Mouse (Mus musculus): ENCODE measurements around the gene Eif3k. TPM values are rescaled to one million over a fixed set of nuclear protein-coding genes. Genes with fewer than 3 reads are reported as not detected.

Eif3k gene
- polyA plus RNA-seq, 1 experiment = 429 TPM

DNA sequence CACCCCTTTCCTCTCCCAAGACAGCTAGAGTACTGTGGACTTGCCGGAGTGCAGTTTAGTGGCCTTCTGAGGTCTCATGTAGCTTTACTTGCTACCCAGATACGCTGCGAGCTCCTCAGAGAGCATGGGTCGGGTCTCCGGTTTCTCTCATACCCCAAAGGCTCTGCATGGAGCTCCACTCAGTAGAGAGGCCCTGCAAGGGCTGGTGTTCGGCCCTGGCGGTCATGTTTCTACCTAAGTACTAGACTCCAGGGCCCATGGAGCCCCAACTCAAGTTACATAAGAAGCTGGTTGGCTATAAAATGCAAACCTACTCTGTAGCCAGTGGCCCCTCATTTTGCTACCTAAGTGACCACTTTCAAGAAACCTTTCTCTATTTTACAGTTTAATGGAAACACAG is 32.9 kb downstream of the Eif3k start:
- TF ChIP-seq FOSL1 (IDR thresholded peaks at IDR 0.05; ENCODE audit: insufficient read depth, low read length, poor library complexity, severe bottlenecking) = no peak
- no peak for TF ChIP-seq MAX (IDR thresholded peaks at IDR 0.05)
- no peak for TF ChIP-seq CEBPB (IDR thresholded peaks at IDR 0.05; ENCODE audit: low read depth)
- no peak for TF ChIP-seq MYOD1 (IDR thresholded peaks at IDR 0.05; ENCODE audit: control insufficient read depth, insufficient read length, low read depth)
- no peak for TF ChIP-seq MYOG (IDR thresholded peaks at IDR 0.05; ENCODE audit: control insufficient read depth, extremely low read depth, insufficient read length)
- no peak for TF ChIP-seq USF1 (IDR thresholded peaks at IDR 0.05; ENCODE audit: low read depth)
- peaks cover 83% of the 10 kb centered on the region for H3K79me3 ChIP-seq (ENCODE audit: low read depth)
- H3K36me3 ChIP-seq (ENCODE audit: control insufficient read depth, insufficient read depth) = peaks cover 31% of the 10 kb centered on the region
- no peaks in the 10 kb centered on the region for H3K27me3 ChIP-seq (ENCODE audit: control insufficient read depth, insufficient read depth, insufficient read length)
- H3K4me3 ChIP-seq (ENCODE audit: insufficient read depth, poor library complexity, severe bottlenecking) = no peak overlapping the region
- no peak overlapping the region for H3ac ChIP-seq (ENCODE audit: control insufficient read depth, insufficient read length, low read depth)
- H3K79me2 ChIP-seq (ENCODE audit: control insufficient read depth, insufficient read depth) = peaks cover 97% of the 10 kb centered on the region

DNA sequence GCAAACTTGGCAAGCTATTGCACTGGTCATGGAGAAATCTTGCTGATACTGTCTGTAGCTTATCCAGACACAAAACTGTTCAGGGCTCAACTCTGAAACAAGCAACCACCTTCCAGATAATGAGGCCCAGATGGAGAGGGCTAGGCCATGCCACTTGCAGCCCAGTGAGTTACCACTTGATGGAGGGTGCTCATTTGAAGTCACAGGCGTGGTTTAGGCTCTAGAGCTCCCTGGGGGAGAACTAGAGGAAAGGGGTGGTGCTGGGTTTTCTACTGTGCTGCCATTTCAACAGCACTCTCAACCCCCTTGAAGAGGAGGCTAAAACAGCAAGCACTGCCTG is 35.4 kb downstream of the Eif3k start:
- TF ChIP-seq USF1 (IDR thresholded peaks at IDR 0.05; ENCODE audit: low read depth) (no peak), FOSL1 (IDR thresholded peaks at IDR 0.05; ENCODE audit: insufficient read depth, low read length, poor library complexity, severe bottlenecking) (no peak), CTCF (IDR thresholded peaks at IDR 0.05; ENCODE audit: control insufficient read depth, insufficient read depth, insufficient read length) (no peak), MYOD1 (IDR thresholded peaks at IDR 0.05; ENCODE audit: control insufficient read depth, insufficient read length, low read depth) (no peak), CEBPB (IDR thresholded peaks at IDR 0.05; ENCODE audit: low read depth) (no peak), MAX (IDR thresholded peaks at IDR 0.05) (no peak), MYOG (IDR thresholded peaks at IDR 0.05; ENCODE audit: control insufficient read depth, extremely low read depth, insufficient read length) (no peak)
- H3K79me3 ChIP-seq (ENCODE audit: low read depth) = peaks cover 90% of the 10 kb centered on the region
- peaks cover 100% of the 10 kb centered on the region for H3K79me2 ChIP-seq (ENCODE audit: control insufficient read depth, insufficient read depth)
- H3K27me3 ChIP-seq (ENCODE audit: control insufficient read depth, insufficient read depth, insufficient read length) = no peaks in the 10 kb centered on the region
- H3K4me3 ChIP-seq (ENCODE audit: insufficient read depth, poor library complexity, severe bottlenecking) = no peak overlapping the region
- peaks cover 45% of the 10 kb centered on the region for H3K36me3 ChIP-seq (ENCODE audit: control insufficient read depth, insufficient read depth)
- no peak overlapping the region for H3ac ChIP-seq (ENCODE audit: control insufficient read depth, insufficient read length, low read depth)

DNA sequence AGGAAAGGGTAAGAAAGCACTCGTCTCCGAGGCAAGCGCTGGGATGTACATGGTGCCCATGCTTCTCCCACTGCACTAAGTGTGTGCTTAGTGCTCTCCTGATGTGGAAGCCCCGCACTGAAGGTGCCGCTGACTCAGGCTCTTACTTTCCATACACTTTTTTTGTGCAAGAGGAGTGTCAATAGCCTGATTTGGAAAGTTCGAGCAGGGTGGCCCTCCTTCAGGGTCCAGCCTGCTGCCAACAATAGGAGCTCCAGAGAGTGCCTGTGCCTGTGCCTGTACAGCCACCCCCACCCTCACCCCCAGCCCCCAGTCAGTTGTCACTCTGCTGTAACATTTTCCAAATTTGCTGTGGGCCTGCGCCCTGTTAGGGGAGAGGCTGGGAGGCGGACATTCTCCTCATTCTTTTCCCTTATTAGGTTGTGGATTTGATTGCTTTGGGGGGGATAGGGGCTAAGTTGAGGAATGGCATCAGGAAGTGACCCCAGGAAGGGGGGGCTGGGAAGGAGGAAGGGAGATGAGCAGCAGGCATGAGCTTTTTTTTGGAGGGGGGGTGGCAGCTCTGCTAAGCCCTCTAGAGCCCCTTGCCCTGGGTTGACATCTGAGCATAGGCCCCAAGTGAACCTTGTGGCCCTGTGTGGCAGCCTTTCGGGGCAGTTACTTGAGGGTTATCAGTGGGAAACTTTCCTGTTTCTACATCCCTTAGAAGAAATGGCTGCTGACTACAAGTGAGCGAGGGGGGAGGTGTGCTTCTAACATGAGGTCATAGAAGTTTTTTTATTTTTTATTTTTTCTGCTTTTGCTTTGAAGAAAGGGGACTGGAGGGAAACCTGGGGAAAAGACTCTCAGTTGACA is 36.0 kb downstream of the Eif3k start:
- Histone ChIP-seq H3K27me3 (ENCODE audit: control insufficient read depth, insufficient read depth, insufficient read length) (no peaks in the 10 kb centered on the region), H3K79me2 (ENCODE audit: control insufficient read depth, insufficient read depth) (peaks cover 100% of the 10 kb centered on the region), H3K79me3 (ENCODE audit: low read depth) (peaks cover 90% of the 10 kb centered on the region), H3K4me3 (ENCODE audit: insufficient read depth, poor library complexity, severe bottlenecking) (no peak overlapping the region), H3ac (ENCODE audit: control insufficient read depth, insufficient read length, low read depth) (peak overlapping the region; percentile 42), H3K36me3 (ENCODE audit: control insufficient read depth, insufficient read depth) (peaks cover 45% of the 10 kb centered on the region)
- TF ChIP-seq FOSL1 (IDR thresholded peaks at IDR 0.05; ENCODE audit: insufficient read depth, low read length, poor library complexity, severe bottlenecking) = no peak
- TF ChIP-seq MYOG (IDR thresholded peaks at IDR 0.05; ENCODE audit: control insufficient read depth, extremely low read depth, insufficient read length) = no peak
- TF ChIP-seq MYOD1 (IDR thresholded peaks at IDR 0.05; ENCODE audit: control insufficient read depth, insufficient read length, low read depth) = no peak
- TF ChIP-seq CTCF (IDR thresholded peaks at IDR 0.05; ENCODE audit: control insufficient read depth, insufficient read depth, insufficient read length) = no peak
- TF ChIP-seq USF1 (IDR thresholded peaks at IDR 0.05; ENCODE audit: low read depth) = no peak
- no peak for TF ChIP-seq CEBPB (IDR thresholded peaks at IDR 0.05; ENCODE audit: low read depth)
- TF ChIP-seq MAX (IDR thresholded peaks at IDR 0.05) = no peak

DNA sequence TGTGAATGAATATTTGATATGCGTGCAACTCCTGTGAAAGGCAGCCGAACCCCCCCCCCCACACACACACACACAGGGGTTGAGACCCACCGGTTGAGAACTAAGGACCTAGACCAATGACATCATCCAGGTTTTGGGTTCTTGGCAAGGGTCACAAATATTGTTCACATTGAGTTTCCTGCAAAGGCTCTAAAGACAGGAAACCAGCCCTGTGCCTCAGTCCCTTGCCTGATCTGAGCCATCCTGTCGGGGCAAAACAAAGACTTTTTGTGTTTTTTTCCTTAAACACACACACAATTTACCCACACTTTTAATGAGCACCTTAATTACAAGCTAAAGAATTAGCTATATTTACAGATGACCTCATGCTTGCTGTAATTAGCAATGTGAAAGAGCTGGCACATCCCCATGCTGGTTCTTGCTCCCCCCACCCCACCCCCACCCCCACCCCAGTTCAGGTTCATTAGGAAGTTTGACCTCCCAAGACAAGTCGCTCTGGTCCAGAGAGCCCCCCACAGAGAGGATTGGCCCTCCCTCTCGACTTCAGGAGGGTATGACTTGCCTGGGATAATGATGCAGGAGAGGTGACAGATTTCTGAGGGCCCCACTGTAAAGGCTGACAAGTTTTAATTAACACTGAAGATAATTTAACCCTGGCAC is 36.8 kb downstream of the Eif3k start:
- H3K27me3 ChIP-seq (ENCODE audit: control insufficient read depth, insufficient read depth, insufficient read length) = no peaks in the 10 kb centered on the region
- peaks cover 100% of the 10 kb centered on the region for H3K79me2 ChIP-seq (ENCODE audit: control insufficient read depth, insufficient read depth)
- H3K79me3 ChIP-seq (ENCODE audit: low read depth) = peaks cover 90% of the 10 kb centered on the region
- H3K36me3 ChIP-seq (ENCODE audit: control insufficient read depth, insufficient read depth) = peaks cover 47% of the 10 kb centered on the region
- H3ac ChIP-seq (ENCODE audit: control insufficient read depth, insufficient read length, low read depth) = no peak overlapping the region
- TF ChIP-seq MYOG (IDR thresholded peaks at IDR 0.05; ENCODE audit: control insufficient read depth, extremely low read depth, insufficient read length) (no peak), CEBPB (IDR thresholded peaks at IDR 0.05; ENCODE audit: low read depth) (no peak), MAX (IDR thresholded peaks at IDR 0.05) (no peak), USF1 (IDR thresholded peaks at IDR 0.05; ENCODE audit: low read depth) (no peak), CTCF (IDR thresholded peaks at IDR 0.05; ENCODE audit: control insufficient read depth, insufficient read depth, insufficient read length) (no peak), MYOD1 (IDR thresholded peaks at IDR 0.05; ENCODE audit: control insufficient read depth, insufficient read length, low read depth) (no peak), FOSL1 (IDR thresholded peaks at IDR 0.05; ENCODE audit: insufficient read depth, low read length, poor library complexity, severe bottlenecking) (no peak)
- H3K4me3 ChIP-seq (ENCODE audit: insufficient read depth, poor library complexity, severe bottlenecking) = no peak overlapping the region

DNA sequence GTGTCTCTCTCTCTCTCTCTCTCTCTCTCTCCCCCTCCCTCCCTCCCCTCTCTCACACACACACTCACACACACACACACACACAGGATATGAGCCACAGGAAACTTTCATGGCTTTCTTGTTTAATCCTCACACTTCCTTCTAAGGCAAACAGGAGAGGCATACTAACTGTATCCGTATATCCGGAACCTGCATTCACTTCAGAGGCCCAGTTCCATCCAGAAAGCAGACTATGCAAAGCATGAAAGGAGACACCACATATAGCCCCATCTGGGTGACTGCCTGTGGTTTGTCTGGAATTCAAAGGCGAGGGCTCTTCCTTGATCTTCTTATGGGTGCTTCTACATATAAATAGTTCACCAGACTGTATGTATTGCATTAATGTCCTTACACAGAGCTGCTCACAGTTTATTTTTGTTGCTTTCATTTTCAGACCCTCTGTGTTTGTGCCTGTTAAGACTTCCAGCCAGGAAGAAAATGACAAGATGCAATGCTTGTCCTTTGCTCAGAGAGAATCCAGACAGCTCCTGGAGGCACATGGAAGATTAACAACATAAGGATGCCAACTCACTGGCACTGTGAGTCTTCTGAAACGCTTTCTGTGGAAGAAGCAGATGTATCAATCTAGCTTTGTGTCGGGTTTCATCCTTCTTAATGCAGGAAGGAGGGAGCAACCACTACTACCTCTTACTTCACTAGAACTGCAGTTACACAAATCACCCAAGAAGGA is 38.0 kb downstream of the Eif3k start:
- Histone ChIP-seq H3K27me3 (ENCODE audit: control insufficient read depth, insufficient read depth, insufficient read length) (no peaks in the 10 kb centered on the region), H3K79me2 (ENCODE audit: control insufficient read depth, insufficient read depth) (peaks cover 100% of the 10 kb centered on the region), H3K4me3 (ENCODE audit: insufficient read depth, poor library complexity, severe bottlenecking) (no peak overlapping the region), H3K36me3 (ENCODE audit: control insufficient read depth, insufficient read depth) (peaks cover 49% of the 10 kb centered on the region), H3K79me3 (ENCODE audit: low read depth) (peaks cover 90% of the 10 kb centered on the region), H3ac (ENCODE audit: control insufficient read depth, insufficient read length, low read depth) (no peak overlapping the region)
- TF ChIP-seq USF1 (IDR thresholded peaks at IDR 0.05; ENCODE audit: low read depth) (no peak), CTCF (IDR thresholded peaks at IDR 0.05; ENCODE audit: control insufficient read depth, insufficient read depth, insufficient read length) (no peak), MYOD1 (IDR thresholded peaks at IDR 0.05; ENCODE audit: control insufficient read depth, insufficient read length, low read depth) (no peak), FOSL1 (IDR thresholded peaks at IDR 0.05; ENCODE audit: insufficient read depth, low read length, poor library complexity, severe bottlenecking) (no peak), MYOG (IDR thresholded peaks at IDR 0.05; ENCODE audit: control insufficient read depth, extremely low read depth, insufficient read length) (no peak), MAX (IDR thresholded peaks at IDR 0.05) (no peak), CEBPB (IDR thresholded peaks at IDR 0.05; ENCODE audit: low read depth) (no peak)

Data from C2C12 (cell line).